Mouse (Mus musculus) NIH3T3 (cell line): ENCODE data around the gene Kpna6.
A peak's percentile ranks its signal among the peaks of the same experiment; 100 is the strongest.
"Not testable (repeated sequence)": the region's sequence is repeated elsewhere in the genome, so short reads cannot be mapped to it uniquely, and the experiment has no call there.

Source experiments
- DNase-seq: peaks from one replicate; pipeline ENCODE4 v3.0.0-alpha.2; 2012; ENCODE audit warnings: low read depth

Kpna6 gene

GRCm38 (mm10) chr4:129672083-129672877 is at the start of gene Kpna6:
TSS of gene Kpna6 (minus strand) at chr4:129672767.
- peak; percentile 96 for DNase-seq

DNA sequence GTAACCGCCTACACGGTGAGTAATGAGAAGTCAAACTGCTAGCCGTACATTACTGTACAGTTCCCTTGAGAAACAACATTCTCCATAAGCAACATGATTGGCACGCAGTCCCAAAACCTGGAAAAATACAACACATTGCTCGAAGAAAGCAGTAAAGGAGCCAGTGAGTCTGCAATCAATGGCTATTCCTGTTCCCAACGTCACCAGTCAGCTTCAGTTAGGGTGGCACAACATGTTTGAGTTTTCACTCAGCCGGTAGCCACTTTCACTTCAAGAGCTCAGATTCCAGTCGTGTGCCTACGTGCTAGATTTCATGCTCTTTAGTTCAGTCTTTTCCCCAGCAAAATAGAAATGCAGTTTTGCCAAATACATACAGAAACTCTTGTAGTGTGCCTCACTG is 43.7 kb upstream of the Kpna6 start:
- no peak for DNase-seq

DNA sequence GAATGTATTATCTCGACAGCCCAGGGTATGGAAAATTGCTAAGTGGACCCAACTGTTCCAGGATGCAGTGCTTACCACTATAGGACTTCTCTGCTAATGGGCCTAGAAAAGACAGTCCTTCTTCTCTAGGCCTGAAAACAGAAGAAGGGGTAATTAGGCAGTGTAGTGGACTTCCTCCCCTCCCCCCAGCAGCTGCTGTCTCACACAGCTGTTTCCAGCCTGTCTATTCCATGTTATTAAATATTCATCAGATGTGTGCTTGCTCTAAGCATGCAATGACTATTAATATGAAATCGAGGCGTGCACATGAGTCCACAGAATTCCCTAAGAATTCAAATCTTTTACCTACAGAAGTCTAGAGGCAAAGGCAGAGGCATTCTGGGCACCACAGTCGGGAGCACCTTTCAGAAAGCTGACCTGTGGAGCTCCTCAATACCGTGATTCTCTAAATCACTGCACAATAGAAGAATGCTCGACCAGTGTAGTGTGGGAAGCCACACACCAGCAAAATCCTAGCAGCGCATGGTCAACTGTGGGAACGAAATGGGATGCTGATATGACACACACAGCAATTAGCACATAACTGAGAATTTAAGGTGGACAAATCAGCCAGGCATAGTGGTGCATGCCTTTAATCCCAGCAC is 37.0 kb upstream of the Kpna6 start:
- no peak for DNase-seq

GRCm38 (mm10) chr4:129706750-129707149 is 34.2 kb upstream of the Kpna6 start:
- DNase-seq: no peak

- peak; percentile 87 for DNase-seq
Measured at GRCm38 (mm10) chr4:129702454-129702853, 29.9 kb upstream of the Kpna6 start.

GRCm38 (mm10) chr4:129701503-129702377 is 29.2 kb upstream of the Kpna6 start:
- DNase-seq: peak; percentile 93

DNA sequence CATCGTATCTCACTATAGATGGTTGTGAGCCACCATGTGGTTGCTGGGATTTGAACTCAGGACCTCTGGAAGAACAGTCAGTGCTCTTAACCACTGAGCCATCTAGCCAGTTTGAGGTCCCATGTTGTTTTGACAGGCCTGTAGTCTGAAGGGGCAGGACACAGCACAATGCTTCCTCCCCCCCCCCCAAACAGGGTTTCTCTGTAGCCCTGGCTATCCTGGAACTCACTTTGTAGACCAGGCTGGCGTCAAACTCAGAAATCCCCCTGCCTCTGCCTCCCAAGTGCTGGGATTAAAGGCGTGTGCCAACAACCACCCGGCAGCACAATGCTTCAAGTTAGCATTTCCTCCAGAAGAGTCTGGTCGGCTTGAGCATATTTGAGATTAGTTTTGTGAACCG is 28.1 kb upstream of the Kpna6 start:
- DNase-seq: not testable (repeated sequence)

DNA sequence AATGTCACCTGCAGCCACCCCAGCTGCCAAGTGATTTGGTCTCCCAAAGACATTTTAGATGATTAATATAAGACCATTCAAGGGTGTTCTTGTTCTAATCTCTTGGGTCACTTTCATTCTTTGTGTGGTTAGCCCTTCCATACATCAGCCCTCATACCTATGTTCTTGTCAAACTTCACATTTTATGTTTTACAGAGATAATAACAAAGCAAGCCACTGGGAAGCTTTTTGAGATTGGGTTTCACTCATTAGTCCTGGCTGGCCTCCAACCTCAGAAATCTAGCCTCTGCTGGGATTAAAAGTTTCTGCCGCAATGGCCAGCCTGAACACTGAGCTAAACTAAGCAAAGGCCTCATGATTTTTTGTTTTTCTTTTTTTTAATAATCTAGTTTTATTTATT is 27.6 kb upstream of the Kpna6 start:
- DNase-seq: peak; percentile 40

- no peak for DNase-seq
Measured at GRCm38 (mm10) chr4:129697191-129697590, 24.6 kb upstream of the Kpna6 start.

DNA sequence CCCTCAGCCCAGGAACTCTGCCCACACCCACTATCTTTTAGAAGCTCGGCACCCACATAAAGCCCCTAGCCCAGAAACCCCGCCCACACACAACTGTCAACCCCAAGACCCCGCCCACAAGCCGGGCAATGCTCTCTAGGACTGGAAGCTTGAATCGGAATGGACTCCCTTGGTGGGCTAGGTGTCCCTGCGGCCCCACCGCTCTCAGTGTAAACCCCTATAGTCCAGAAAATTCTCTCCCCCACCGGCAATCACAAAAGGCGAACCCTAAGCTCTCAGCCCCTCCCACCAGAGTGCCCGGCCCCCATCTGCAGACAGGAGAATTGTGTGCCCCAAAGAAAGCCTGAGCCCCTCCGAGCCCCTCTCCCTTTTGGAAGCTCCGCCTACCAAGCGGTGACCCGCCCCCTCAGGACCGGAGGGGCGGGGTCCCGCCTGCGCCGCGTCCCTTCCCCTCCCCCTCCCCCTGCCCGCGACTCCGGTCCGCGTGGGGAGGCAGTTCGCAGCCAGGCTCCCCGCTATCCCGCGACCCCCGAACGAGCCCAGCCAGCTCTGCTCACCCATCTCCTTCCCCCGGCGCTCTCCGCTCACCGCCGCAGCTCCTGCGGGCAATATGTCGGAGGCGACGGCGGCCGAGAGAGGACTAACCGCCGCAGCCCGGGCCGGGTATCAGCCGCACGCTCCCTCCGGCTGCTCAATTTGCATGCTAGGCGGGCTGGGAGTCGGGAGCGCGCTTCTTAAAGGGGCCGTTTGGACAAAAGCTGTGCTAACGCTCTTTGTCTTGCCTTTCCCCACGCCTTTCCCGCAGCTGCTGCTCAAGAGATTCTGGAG is 23.8 kb upstream of the Kpna6 start, which contains the start of gene Tmem39b:
Gene Tmem39b, minus strand, starts transcription at position 681 of the 828 bp plus-strand sequence.
- DNase-seq: peak; percentile 94

DNA sequence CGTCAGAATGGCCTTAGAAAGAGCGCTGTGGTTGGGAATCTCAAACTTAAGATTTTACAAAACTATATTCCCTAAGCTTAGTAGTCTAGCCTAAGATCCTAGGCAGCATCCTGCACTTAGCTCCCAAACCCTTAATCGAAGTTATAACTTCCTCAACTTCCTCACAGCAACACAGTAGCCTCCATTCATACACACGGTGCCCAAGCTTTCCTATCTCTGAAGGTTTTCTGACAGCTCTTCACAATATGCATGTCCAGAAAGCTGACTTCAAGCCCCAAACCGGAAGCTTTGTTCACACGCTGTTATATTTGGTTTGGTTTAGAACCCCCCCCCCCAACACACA is 23.2 kb upstream of the Kpna6 start:
- no peak for DNase-seq

GRCm38 (mm10) chr4:129684531-129684930 is 12.0 kb upstream of the Kpna6 start:
- no peak for DNase-seq

GRCm38 (mm10) chr4:129683901-129684493 is 11.4 kb upstream of the Kpna6 start:
- peak; percentile 44 for DNase-seq

- no peak for DNase-seq
Measured at GRCm38 (mm10) chr4:129681837-129682236, 9.3 kb upstream of the Kpna6 start.

DNA sequence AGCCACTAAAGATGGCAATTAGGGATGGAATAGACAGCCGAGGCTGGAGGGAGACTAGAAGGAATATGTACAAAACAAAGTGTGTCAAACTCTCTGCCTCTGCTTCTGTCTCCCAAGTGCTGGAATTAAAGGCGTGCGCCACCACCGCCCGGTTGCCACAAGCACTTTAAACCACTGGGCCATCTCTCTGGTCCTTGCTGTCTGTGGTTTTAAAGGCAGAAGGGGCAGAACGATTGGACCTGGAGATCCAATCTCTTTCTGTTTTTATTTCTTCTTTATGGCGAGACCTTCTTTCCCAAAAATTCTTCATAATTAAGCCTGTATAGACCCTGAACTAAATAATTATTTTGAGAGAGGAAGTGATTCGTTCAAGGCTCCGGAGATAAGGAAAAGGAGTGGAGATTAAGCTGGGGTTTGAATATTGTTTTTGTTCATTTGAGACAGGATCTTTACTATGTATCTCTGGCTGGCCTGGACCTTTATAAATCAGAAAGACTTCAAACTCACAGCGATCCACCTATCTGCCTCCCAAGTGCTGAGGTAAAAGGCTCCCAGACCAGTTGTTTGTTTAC is 397 bp upstream of the Kpna6 start:
- peak; percentile 14 for DNase-seq

GRCm38 (mm10) chr4:129671491-129672082 is 980 bp downstream of the Kpna6 start:
- peak; percentile 86 for DNase-seq

- no peak for DNase-seq
Measured at GRCm38 (mm10) chr4:129662255-129662813, 10.2 kb downstream of the Kpna6 start.

GRCm38 (mm10) chr4:129661584-129661983 is 11.0 kb downstream of the Kpna6 start:
- no peak for DNase-seq

DNA sequence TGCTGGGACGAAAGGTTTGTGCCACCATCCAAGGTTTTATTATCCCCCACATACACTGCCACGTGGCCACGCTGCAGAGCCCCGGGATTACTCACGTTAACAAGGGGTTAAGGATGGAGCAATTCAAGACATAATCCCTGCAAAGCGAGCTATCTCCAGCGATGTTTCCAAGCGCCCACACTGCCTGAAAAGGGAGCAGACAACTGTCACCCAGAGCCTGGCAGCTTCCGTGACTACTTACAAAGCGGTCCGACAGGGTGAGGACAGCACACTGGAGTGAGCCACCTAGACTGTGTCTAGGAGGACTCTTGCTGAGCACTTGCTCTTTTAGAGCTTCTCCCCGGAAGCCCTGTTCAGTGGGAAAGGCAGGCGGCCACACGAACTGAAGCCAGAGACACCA is 17.8 kb downstream of the Kpna6 start:
- DNase-seq: no peak

- no peak for DNase-seq
Measured at GRCm38 (mm10) chr4:129650359-129650758, 22.2 kb downstream of the Kpna6 start.
